Mouse (Mus musculus) kidney, adult 2 months (tissue): Measurements from ENCODE around the gene Oprm1.

Experiments used
- CTCF ChIP-seq: fragments of 200-500 bp; conservative IDR thresholded peaks from 2 replicates; pipeline ENCODE4 v1.5.1; 2011; ENCODE audit warnings: low read depth, mild to moderate bottlenecking, control low read depth, low read length, moderate library complexity, mixed read lengths; ENCODE audit not compliant: insufficient read depth, insufficient read length
- POLR2A ChIP-seq: fragments of 200-500 bp; IDR thresholded peaks from one replicate; pipeline ENCODE4 v1.6.1; 2011; ENCODE audit warnings: low read depth, low read length, control low read depth

DNA sequence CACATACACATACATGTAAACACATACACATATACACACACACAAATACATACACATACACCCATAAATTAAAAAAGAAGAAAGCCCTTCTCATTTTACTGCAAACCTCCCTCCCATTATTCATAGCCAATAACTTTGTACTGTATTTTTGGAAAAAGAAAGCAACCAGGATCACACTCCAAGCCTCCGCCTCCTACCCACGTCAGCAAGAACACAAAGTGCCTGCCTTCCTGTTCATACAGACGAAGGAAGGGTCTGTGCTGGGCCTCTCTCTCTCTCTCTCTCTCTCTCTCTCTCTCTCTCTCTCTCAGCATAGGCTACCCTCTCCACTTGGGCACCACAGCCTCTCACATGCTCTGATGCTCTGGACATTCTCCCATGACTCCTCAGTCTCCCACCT, 137.5 kb downstream of the Oprm1 start:
- TF ChIP-seq CTCF (no peak), POLR2A (no peak)
